ENCODE assay signal across 7 mouse cellular contexts in the genomic region with DNA sequence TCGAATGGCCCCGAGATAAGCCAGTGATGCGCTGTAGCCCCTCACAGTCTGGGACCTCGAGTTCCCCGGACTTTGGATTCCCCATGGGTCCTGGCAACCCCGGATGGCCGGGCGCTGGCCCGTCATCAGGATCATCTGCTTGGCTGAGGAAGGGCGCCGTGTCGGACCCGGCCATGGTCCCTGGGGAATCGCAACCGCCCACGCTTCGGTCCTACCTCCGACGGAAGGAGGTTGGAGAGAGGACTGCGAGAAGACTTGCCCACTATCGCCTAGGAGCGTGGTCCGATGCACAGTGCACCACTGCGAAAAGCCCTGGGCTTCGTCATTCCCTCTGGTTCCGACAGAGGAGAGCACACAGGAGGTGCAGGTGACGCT. TPM values are rescaled to one million over a fixed set of nuclear protein-coding genes. Genes with fewer than 3 reads are reported as not detected.
DNase-seq lines count a peak whose midpoint lies in the region; ATAC-seq and TF ChIP-seq lines count a peak whose summit lies in the region.

No protein-coding gene starts in this region.

- peak overlapping the region; percentile 78 for H3K4me2 ChIP-seq in lung, embryonic 14.5 days
- peak overlapping the region; percentile 98 for H3K4me2 ChIP-seq in heart, embryonic 13.5 days
- H3K4me2 ChIP-seq in stomach, embryonic 14.5 days (replicated peaks; ENCODE audit: low read depth, low read length): peak overlapping the region; percentile 98

- TF ChIP-seq POLR2A in cortical plate, adult 2 months (IDR thresholded peaks at IDR 0.05; ENCODE audit: extremely low read depth, insufficient read depth, low read length): no peak
- TF ChIP-seq POLR2A in liver, adult 2 months (IDR thresholded peaks at IDR 0.05; ENCODE audit: extremely low read depth, insufficient read depth, low read length): no peak

- no peaks in the 10 kb centered on the region for H3K27me3 ChIP-seq in lung, embryonic 14.5 days (ENCODE audit: insufficient read depth, low read length)
- H3K27me3 ChIP-seq in heart, embryonic 13.5 days (replicated peaks): peaks cover 4% of the 10 kb centered on the region; the same call in 1 of the 2 replicates
- H3K27me3 ChIP-seq in liver, adult 2 months (ENCODE audit: control insufficient read depth, insufficient read depth, low read length): no peaks in the 10 kb centered on the region
- H3K27me3 ChIP-seq in stomach, embryonic 14.5 days (ENCODE audit: control insufficient read depth, insufficient read depth, low read length): no peaks in the 10 kb centered on the region

- H3K4me3 ChIP-seq in lung, embryonic 14.5 days (ENCODE audit: low read depth, low read length): peak overlapping the region; percentile 88
- H3K4me3 ChIP-seq in cortical plate, adult 2 months (ENCODE audit: insufficient read depth, low read length): peak overlapping the region; percentile 69
- peak overlapping the region; percentile 98 for H3K4me3 ChIP-seq in heart, embryonic 13.5 days
- H3K4me3 ChIP-seq in liver, adult 2 months (ENCODE audit: insufficient read depth, low read depth, low read length): peak overlapping the region; percentile 72
- H3K4me3 ChIP-seq in stomach, embryonic 14.5 days (ENCODE audit: low read depth, low read length): peak overlapping the region; percentile 97

- WGBS in lung, embryonic 14.5 days: under 1% methylated on average over 27 of the region's 27 CpGs
- WGBS in heart, embryonic 13.5 days: under 1% methylated on average over 27 of the region's 27 CpGs
- WGBS in liver, adult 2 months: under 1% methylated on average over 27 of the region's 27 CpGs
- 2% methylated on average over 27 of the region's 27 CpGs for WGBS in stomach, embryonic 14.5 days

- ATAC-seq in lung, embryonic 14.5 days (ENCODE audit: insufficient read depth): peak; percentile 21; the same call in 1 of the 2 replicates
- ATAC-seq in heart, embryonic 13.5 days (ENCODE audit: extremely low read depth, insufficient number of reproducible peaks, low FRiP score, low TSS enrichment): no peak; the same call in 1 of the 2 replicates
- peak; percentile 53; the same call in 1 of the 2 replicates for ATAC-seq in stomach, embryonic 14.5 days (ENCODE audit: insufficient number of reproducible peaks, insufficient read depth, low FRiP score, low read depth)

- H3K9ac ChIP-seq in lung, embryonic 14.5 days: peak overlapping the region; percentile 82
- peak overlapping the region; percentile 95 for H3K9ac ChIP-seq in heart, embryonic 13.5 days
- peak overlapping the region; percentile 74 for H3K9ac ChIP-seq in liver, adult 2 months (ENCODE audit: low read depth, low read length)
- H3K9ac ChIP-seq in stomach, embryonic 14.5 days (replicated peaks; ENCODE audit: low read depth, low read length): peak overlapping the region; percentile 87

- peaks cover 6% of the 10 kb centered on the region; the same call in 1 of the 2 replicates for H3K79me2 ChIP-seq in liver, adult 2 months (ENCODE audit: control insufficient read depth, insufficient read depth, low read length)

- DNase-seq in lung, embryonic 14.5 days: no peak
- no peak for DNase-seq in lung, postnatal 10 days
- DNase-seq in liver, adult 2 months (ENCODE audit: extremely low read depth, low read depth, low spot score): no peak
- DNase-seq in c-Kit-positive CD71-positive TER-119-positive erythroid progenitor cells, embryonic 14.5 days (ENCODE audit: low spot score): no peak

- H3K9me3 ChIP-seq in lung, embryonic 14.5 days (ENCODE audit: low read depth, low read length): no peaks in the 10 kb centered on the region
- no peaks in the 10 kb centered on the region for H3K9me3 ChIP-seq in heart, embryonic 13.5 days
- H3K9me3 ChIP-seq in stomach, embryonic 14.5 days (ENCODE audit: control insufficient read depth, low read depth, low read length): no peaks in the 10 kb centered on the region

- no peak overlapping the region for H3K27ac ChIP-seq in lung, embryonic 14.5 days (ENCODE audit: low read depth)
- no peak overlapping the region for H3K27ac ChIP-seq in cortical plate, adult 2 months (ENCODE audit: insufficient read depth, low read length)
- H3K27ac ChIP-seq in heart, embryonic 13.5 days (replicated peaks): peak overlapping the region; percentile 49; the same call in 1 of the 2 replicates
- H3K27ac ChIP-seq in liver, adult 2 months (replicated peaks; ENCODE audit: insufficient read depth, low read depth, low read length): peak overlapping the region; percentile 2
- no peak overlapping the region for H3K27ac ChIP-seq in stomach, embryonic 14.5 days (ENCODE audit: low read length)

- no peak for TF ChIP-seq CTCF in lung, embryonic 14.5 days (IDR thresholded peaks at IDR 0.05; ENCODE audit: low read depth)
- no peak for TF ChIP-seq CTCF in cortical plate, adult 2 months (IDR thresholded peaks at IDR 0.05; ENCODE audit: extremely low read depth, insufficient read depth, low read length)
- no peak for TF ChIP-seq CTCF in liver, adult 2 months (IDR thresholded peaks at IDR 0.05; ENCODE audit: low read depth, low read length)

- H3K36me3 ChIP-seq in lung, embryonic 14.5 days (ENCODE audit: insufficient read depth): peaks cover 18% of the 10 kb centered on the region; the same call in 1 of the 2 replicates
- H3K36me3 ChIP-seq in heart, embryonic 13.5 days: peaks cover 36% of the 10 kb centered on the region
- peaks cover 2% of the 10 kb centered on the region; the same call in 1 of the 2 replicates for H3K36me3 ChIP-seq in liver, adult 2 months (ENCODE audit: control insufficient read depth, insufficient read depth, low read length)
- peaks cover 11% of the 10 kb centered on the region; the same call in 1 of the 2 replicates for H3K36me3 ChIP-seq in stomach, embryonic 14.5 days (ENCODE audit: control insufficient read depth, insufficient read depth, low read length)

- no peaks in the 10 kb centered on the region for H3K4me1 ChIP-seq in lung, embryonic 14.5 days (ENCODE audit: insufficient read depth)
- peaks cover 5% of the 10 kb centered on the region for H3K4me1 ChIP-seq in cortical plate, adult 2 months (ENCODE audit: control insufficient read depth, insufficient read depth, low read length)
- H3K4me1 ChIP-seq in heart, embryonic 13.5 days: peaks cover 21% of the 10 kb centered on the region
- peaks cover 7% of the 10 kb centered on the region for H3K4me1 ChIP-seq in liver, adult 2 months (ENCODE audit: control insufficient read depth, insufficient read depth, low read length)
- H3K4me1 ChIP-seq in stomach, embryonic 14.5 days (ENCODE audit: control insufficient read depth, insufficient read depth, low read length): peaks cover 9% of the 10 kb centered on the region

RNA-seq across cellular contexts. Expression of a gene that starts 0.4 kb away (rescaled TPM):
- 41.7 and 46.0 TPM in 2 replicates for polyA plus RNA-seq in lung, embryonic 14.5 days (2014; fragmentation: Nextera tagmentation; extraction: Ambion mirVana)
- 171 and 177 TPM in 2 replicates for polyA plus RNA-seq in cortical plate, adult 2 months (2012; rRNA removed)
- polyA plus RNA-seq in heart, embryonic 13.5 days (2015; fragmentation: Nextera tagmentation; extraction: Ambion mirVana): 43.7 and 44.9 TPM in 2 replicates
- 14.5 and 28.4 TPM in 2 replicates for total RNA-seq in liver, adult 2 months (2014; rRNA removed)
- polyA plus RNA-seq in liver, adult 2 months (2012; rRNA removed): 62.8 and 74.8 TPM in 2 replicates
- 38.3 and 39.5 TPM in 2 replicates for polyA plus RNA-seq in stomach, embryonic 14.5 days (2014; fragmentation: Nextera tagmentation; extraction: Ambion mirVana)

RNA-seq across cellular contexts. Expression of a gene that starts 7.5 kb away (rescaled TPM):
- polyA plus RNA-seq in lung, embryonic 14.5 days (2014; fragmentation: Nextera tagmentation; extraction: Ambion mirVana): 1.7 and 2.8 TPM in 2 replicates
- 1.3 and 1.4 TPM in 2 replicates for polyA plus RNA-seq in cortical plate, adult 2 months (2012; rRNA removed)
- 3.0 and 3.1 TPM in 2 replicates for polyA plus RNA-seq in heart, embryonic 13.5 days (2015; fragmentation: Nextera tagmentation; extraction: Ambion mirVana)
- total RNA-seq in liver, adult 2 months (2014; rRNA removed): 0.46 and 1.3 TPM in 2 replicates
- polyA plus RNA-seq in liver, adult 2 months (2012; rRNA removed): 1.4 TPM in 2 replicates
- 0.78 and 1.2 TPM in 2 replicates for polyA plus RNA-seq in stomach, embryonic 14.5 days (2014; fragmentation: Nextera tagmentation; extraction: Ambion mirVana)

RNA-seq across cellular contexts. Expression of a gene that starts 19.6 kb away (rescaled TPM):
- 3.6 and 4.3 TPM in 2 replicates for polyA plus RNA-seq in lung, embryonic 14.5 days (2014; fragmentation: Nextera tagmentation; extraction: Ambion mirVana)
- polyA plus RNA-seq in cortical plate, adult 2 months (2012; rRNA removed): 6.3 and 6.4 TPM in 2 replicates
- polyA plus RNA-seq in heart, embryonic 13.5 days (2015; fragmentation: Nextera tagmentation; extraction: Ambion mirVana): 1.0 and 1.7 TPM in 2 replicates
- total RNA-seq in liver, adult 2 months (2014; rRNA removed): 1.3 and 1.7 TPM in 2 replicates
- polyA plus RNA-seq in liver, adult 2 months (2012; rRNA removed): 2.1 and 2.8 TPM in 2 replicates
- 2.6 and 3.0 TPM in 2 replicates for polyA plus RNA-seq in stomach, embryonic 14.5 days (2014; fragmentation: Nextera tagmentation; extraction: Ambion mirVana)

RNA-seq across cellular contexts. Expression of a gene that starts 37.8 kb away (rescaled TPM):
- not detected in 2 replicates for polyA plus RNA-seq in lung, embryonic 14.5 days (2014; fragmentation: Nextera tagmentation; extraction: Ambion mirVana)
- 0.36 and 0.79 TPM in 2 replicates for polyA plus RNA-seq in cortical plate, adult 2 months (2012; rRNA removed)
- polyA plus RNA-seq in heart, embryonic 13.5 days (2015; fragmentation: Nextera tagmentation; extraction: Ambion mirVana): not detected in 2 replicates
- 0.18 and 0.87 TPM in 2 replicates for total RNA-seq in liver, adult 2 months (2014; rRNA removed)
- polyA plus RNA-seq in liver, adult 2 months (2012; rRNA removed): 0.47 and 1.7 TPM in 2 replicates
- not detected in 2 replicates for polyA plus RNA-seq in stomach, embryonic 14.5 days (2014; fragmentation: Nextera tagmentation; extraction: Ambion mirVana)

RNA-seq across cellular contexts. Expression of a gene that starts 51.7 kb away (rescaled TPM):
- 33.8 and 34.5 TPM in 2 replicates for polyA plus RNA-seq in lung, embryonic 14.5 days (2014; fragmentation: Nextera tagmentation; extraction: Ambion mirVana)
- polyA plus RNA-seq in cortical plate, adult 2 months (2012; rRNA removed): 21.9 and 23.8 TPM in 2 replicates
- 19.1 and 19.4 TPM in 2 replicates for polyA plus RNA-seq in heart, embryonic 13.5 days (2015; fragmentation: Nextera tagmentation; extraction: Ambion mirVana)
- 6.5 and 8.6 TPM in 2 replicates for total RNA-seq in liver, adult 2 months (2014; rRNA removed)
- 9.8 and 15.1 TPM in 2 replicates for polyA plus RNA-seq in liver, adult 2 months (2012; rRNA removed)
- polyA plus RNA-seq in stomach, embryonic 14.5 days (2014; fragmentation: Nextera tagmentation; extraction: Ambion mirVana): 28.4 and 29.7 TPM in 2 replicates

Comparison
In these comparisons a context has a peak if more than half of its experiments do, and no peak if none do; other contexts are left out.
1. H3K27ac ChIP-seq: peak in heart, embryonic 13.5 days (single experiment) and liver, adult 2 months (single experiment); none in lung, embryonic 14.5 days (single experiment), cortical plate, adult 2 months (single experiment) and stomach, embryonic 14.5 days (single experiment).
2. Peak in every context shown above with its lines, with median percentiles within 50 percentile points of each other: H3K4me2 ChIP-seq, H3K4me3 ChIP-seq and H3K9ac ChIP-seq.